Mouse (Mus musculus) testis, postnatal 14 days (tissue): Measurements from ENCODE around the gene Fgfr2.

Experiments used
- DNase-seq: peaks from one replicate; pipeline ENCODE4 v3.0.0; 2021; ENCODE audit warnings: low spot score

Fgfr2 gene

GRCm38 (mm10) chr7:132298412-132298990 lies 824.6 kb downstream of the Fgfr2 start:
- DNase-seq: no peak

DNA sequence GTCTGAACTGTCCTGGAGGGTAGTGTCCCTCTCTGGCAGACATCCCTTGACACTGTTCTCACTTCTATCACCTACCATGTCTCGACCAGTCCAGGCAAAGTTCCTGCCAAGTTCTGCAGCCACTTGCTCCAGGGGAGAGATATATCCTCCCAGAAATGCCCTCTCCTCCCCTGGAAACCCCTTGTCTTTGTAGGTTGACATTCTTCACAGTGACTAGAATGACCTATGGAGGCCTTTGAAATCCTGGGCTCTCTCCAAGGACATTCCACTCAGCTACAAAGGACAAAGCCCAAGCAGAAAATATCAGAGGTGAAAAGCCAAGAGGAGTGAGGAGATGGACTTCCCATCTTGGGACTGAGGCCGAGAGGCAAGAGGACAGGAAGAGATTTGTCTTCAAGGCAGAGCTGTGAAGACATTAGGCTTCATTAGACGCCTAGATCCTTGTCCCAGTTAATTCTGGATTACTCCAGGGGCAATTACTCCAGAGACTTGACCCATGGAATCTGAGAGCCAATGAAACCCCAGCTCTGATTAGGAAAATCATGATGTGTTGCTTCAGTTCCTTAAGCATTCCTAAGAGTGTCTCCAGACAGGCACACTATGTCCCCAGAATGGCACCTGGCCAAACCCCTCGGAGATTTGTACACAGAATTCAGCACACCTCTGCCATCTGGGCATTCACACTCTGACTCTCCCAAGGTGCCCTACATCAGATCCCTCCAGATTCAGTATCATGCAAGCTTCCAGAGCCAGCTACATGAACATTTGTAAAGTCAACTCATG lies 826.3 kb downstream of the Fgfr2 start:
- DNase-seq: no peak

GRCm38 (mm10) chr7:132296132-132296531 lies 827.0 kb downstream of the Fgfr2 start:
- no peak for DNase-seq

- no peak for DNase-seq
Observed at GRCm38 (mm10) chr7:132287340-132287664, 835.8 kb downstream of the Fgfr2 start.

GRCm38 (mm10) chr7:132286630-132287339 lies 836.4 kb downstream of the Fgfr2 start:
- DNase-seq: no peak

DNA sequence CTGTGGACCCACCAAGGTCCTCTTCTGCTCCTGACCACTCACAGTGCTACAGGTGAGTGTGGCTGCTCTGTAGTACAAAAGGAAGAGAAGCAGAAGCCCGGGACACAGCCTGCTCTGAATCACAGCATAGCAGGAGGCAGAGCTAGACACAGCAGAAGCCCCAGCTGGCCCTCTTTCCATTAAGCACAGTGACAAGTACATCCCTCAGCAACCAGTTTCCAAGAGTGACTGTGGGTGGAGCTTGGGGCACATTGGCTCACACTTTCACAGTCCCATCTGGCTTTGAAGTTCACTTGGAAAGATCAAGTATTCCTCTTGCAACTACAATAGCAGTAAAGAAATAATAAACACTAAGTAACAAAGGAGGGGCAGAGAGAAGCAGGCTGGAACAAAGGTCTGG lies 838.4 kb downstream of the Fgfr2 start:
- DNase-seq: no peak

- DNase-seq: no peak
Observed at GRCm38 (mm10) chr7:132284048-132284737, 839.0 kb downstream of the Fgfr2 start.

DNA sequence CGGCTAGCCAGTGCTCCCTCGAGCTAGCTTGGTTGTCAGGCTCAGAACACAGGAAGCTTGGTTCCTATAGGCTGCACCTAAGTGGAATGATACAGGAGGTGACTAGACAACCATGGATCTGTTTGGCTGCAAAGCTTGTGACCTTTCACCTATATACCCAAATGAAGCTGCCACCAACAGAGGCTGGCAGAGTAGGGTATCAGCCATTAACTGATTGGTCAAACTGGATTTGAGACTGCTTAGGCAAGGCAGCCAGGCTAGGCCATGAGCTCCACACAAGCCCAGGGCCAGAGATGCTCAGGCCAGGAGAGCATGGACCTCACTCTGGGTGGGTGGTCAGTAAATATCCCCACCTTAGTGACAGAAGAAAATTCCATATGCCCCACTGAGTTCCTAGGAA lies 840.6 kb downstream of the Fgfr2 start:
- no peak for DNase-seq

DNA sequence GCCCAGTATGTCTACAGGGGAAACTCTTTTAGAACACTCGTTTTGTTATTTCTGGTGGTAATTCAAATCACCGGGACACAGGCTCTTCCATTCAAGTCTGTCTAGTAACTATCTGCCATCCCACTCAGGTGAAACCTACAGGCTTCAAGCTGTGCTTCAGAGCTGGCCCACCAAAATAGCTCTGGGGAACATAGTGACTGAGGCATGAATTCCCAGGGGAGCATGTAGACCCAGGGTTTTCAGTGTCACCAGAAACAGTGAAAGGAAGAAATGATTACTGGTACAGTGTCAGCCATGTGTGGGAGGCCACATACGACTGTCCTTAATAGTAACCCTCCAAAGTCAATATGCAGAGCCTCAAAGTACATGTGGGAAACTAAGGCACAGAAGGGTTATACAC lies 841.0 kb downstream of the Fgfr2 start:
- DNase-seq: no peak

- DNase-seq: no peak
Observed at GRCm38 (mm10) chr7:132281753-132282152, 841.4 kb downstream of the Fgfr2 start.

DNA sequence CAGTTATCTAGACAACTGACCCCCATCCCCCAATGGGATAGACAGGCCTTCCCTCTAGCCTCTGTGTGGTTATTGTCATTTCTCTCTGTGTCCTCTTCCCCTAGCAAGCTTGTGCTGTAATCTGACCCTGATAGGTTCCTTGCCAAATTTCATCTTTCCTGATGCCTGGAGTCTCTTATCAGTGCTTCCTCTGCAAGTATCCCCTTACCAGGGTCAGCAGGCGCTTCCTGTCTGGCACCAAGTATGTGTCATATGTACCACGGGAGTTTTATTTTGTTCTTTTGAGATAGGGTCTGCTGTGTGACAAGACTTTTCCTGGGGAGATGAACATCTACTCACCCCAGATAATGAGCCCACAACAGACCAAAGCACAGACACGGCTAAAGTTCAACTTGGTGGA lies 844.5 kb downstream of the Fgfr2 start:
- no peak for DNase-seq

GRCm38 (mm10) chr7:132276287-132276686 lies 846.9 kb downstream of the Fgfr2 start:
- no peak for DNase-seq

GRCm38 (mm10) chr7:132273741-132274513 lies 849.2 kb downstream of the Fgfr2 start:
- peak; percentile 10 for DNase-seq

- DNase-seq: no peak
Observed at GRCm38 (mm10) chr7:132272984-132273383, 850.2 kb downstream of the Fgfr2 start.

GRCm38 (mm10) chr7:132270364-132270763 lies 852.8 kb downstream of the Fgfr2 start:
- DNase-seq: no peak

DNA sequence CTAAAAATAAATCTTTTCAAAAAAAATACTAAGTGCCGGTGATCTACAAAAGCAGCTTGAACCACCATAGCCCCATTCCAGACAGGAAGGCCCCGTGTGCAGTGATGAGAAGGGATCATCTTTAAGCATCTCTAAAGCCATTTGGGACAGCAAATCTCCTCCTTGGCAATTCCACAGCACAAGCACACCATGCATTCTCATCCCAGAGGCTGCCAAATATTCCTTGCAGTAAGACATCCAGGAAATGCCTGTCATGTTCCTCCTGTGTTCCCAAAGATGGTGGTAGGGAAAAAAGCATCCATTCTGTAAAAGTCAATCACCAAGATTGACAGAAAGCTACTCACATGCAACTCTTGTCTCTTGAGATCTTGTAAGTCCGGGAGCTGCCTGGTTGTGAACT lies 853.5 kb downstream of the Fgfr2 start:
- DNase-seq: no peak

- no peak for DNase-seq
Observed at GRCm38 (mm10) chr7:132267721-132268498, 855.2 kb downstream of the Fgfr2 start.

DNA sequence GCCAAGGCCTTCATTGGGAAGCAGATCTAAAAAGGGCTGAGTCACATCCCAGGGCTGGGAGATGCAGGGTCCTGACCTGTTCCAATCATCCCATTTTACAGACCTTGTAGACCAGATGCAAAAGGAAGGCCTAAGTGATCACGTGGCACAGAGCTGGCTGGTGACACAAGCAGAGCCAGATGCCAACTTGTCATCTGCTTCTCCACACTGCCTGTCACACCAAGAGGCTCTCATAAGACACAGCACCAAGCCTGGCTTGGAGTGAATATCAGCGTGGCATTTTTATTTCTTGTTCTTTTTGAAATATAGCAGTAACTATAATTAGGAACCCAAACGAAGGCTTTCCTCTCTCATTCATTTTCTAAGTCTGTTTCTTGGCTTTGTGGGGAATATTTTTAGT lies 858.4 kb downstream of the Fgfr2 start:
- DNase-seq: no peak

- DNase-seq: no peak
Observed at GRCm38 (mm10) chr7:132263186-132263585, 860.0 kb downstream of the Fgfr2 start.

- DNase-seq: no peak
Observed at GRCm38 (mm10) chr7:132262696-132263095, 860.5 kb downstream of the Fgfr2 start.

DNA sequence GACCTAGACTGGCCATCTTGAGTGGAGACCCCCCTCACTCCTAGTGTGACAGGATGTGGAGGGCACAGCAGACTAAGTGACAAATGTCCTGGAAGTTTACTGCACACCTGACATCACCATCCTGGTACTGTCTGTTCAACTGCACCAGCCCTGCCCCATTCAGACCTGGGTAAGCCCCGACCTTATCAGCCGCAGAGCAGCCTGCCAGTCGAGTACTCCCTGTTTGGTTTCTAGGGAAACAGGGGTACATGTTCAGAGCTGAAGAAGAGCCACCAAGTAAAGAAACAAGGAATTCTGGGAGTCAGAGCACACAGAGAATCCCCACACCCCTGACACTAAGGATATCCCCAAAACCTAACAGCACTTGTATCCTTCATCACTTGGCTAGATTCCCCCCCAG lies 861.3 kb downstream of the Fgfr2 start:
- DNase-seq: no peak
